Mouse (Mus musculus): Measurements from ENCODE around the gene Gm11627. TPM values are rescaled to one million over a fixed set of nuclear protein-coding genes. Genes with fewer than 3 reads are reported as not detected.
A peak's percentile ranks its signal among the peaks of the same experiment; 100 is the strongest.

The Gm11627 gene
- polyA plus RNA-seq, 1 experiment: 0.59 TPM

DNA sequence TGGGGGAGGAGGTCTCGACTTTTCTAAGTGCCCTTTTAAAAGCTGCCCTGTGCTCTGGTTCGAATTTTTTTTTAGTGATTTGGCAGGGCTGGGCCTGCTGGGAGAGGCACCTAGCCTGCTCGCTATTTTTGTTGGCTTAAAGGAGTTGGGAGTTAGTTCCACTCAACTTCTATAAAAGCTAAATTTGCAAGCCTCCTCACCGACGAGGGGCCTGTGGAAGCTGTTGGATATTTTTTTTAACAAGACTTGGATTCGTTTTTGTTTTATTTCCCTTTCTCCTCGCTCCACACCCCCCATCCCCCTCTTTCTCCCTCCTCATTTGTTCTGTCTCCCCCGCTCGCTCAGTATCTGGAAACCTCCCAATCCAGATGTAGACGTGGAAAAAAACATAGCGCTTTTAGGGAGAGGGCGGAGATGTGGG lies 27.5 kb upstream of the Gm11627 start:
- 33% methylated on average over 12 of the region's 12 CpGs for WGBS
- no peaks in the 10 kb centered on the region for H3K36me3 ChIP-seq (ENCODE audit: control insufficient read depth, insufficient read depth, low read length)
- H3K27me3 ChIP-seq (replicated peaks; ENCODE audit: control insufficient read depth, insufficient read depth, low read length): no peaks in the 10 kb centered on the region; the same call in 1 of the 2 replicates
- no peak for DNase-seq
- no peaks in the 10 kb centered on the region for H3K4me1 ChIP-seq (ENCODE audit: control insufficient read depth, insufficient read depth, low read length)
- H3K4me3 ChIP-seq (ENCODE audit: insufficient read depth, low read depth, low read length): 0 out of 2 replicates have a peak overlapping the region, but pooled peaks have one; percentile 19
- no peak for TF ChIP-seq CTCF (conservative IDR thresholded peaks at IDR 0.05; ENCODE audit: insufficient read depth, insufficient read length, low read depth, low read length)
- no peak for TF ChIP-seq POLR2A (IDR thresholded peaks at IDR 0.05; ENCODE audit: low read depth, low read length)
- no peak overlapping the region for H3K27ac ChIP-seq (ENCODE audit: insufficient read depth, low read depth, low read length)

DNA sequence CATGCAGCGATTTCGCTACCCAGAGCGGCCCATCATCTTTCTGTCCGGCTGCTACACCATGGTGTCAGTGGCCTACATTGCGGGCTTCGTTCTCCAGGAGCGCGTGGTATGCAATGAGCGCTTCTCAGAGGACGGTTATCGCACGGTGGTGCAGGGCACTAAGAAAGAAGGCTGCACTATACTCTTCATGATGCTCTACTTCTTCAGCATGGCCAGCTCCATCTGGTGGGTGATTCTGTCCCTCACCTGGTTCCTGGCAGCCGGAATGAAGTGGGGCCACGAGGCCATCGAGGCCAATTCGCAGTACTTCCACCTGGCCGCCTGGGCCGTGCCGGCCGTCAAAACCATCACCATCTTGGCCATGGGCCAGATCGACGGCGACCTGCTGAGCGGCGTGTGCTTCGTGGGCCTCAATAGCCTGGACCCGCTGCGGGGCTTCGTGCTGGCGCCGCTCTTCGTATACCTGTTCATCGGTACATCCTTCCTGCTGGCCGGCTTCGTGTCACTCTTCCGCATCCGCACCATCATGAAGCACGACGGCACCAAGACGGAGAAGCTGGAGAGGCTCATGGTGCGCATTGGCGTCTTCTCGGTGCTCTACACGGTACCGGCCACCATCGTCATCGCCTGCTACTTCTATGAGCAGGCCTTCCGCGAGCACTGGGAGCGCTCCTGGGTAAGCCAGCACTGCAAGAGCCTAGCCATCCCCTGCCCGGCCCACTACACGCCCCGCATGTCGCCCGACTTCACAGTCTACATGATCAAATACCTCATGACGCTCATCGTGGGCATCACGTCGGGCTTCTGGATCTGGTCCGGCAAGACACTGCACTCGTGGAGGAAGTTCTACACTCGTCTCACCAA lies 26.5 kb upstream of the Gm11627 start:
- Histone ChIP-seq H3K27me3 (replicated peaks; ENCODE audit: control insufficient read depth, insufficient read depth, low read length) (no peaks in the 10 kb centered on the region; the same call in 1 of the 2 replicates), H3K4me3 (ENCODE audit: insufficient read depth, low read depth, low read length) (peak overlapping the region; percentile 88), H3K27ac (ENCODE audit: insufficient read depth, low read depth, low read length) (no peak overlapping the region), H3K36me3 (ENCODE audit: control insufficient read depth, insufficient read depth, low read length) (no peaks in the 10 kb centered on the region), H3K4me1 (ENCODE audit: control insufficient read depth, insufficient read depth, low read length) (no peaks in the 10 kb centered on the region)
- no peak for TF ChIP-seq CTCF (conservative IDR thresholded peaks at IDR 0.05; ENCODE audit: insufficient read depth, insufficient read length, low read depth, low read length)
- TF ChIP-seq POLR2A (IDR thresholded peaks at IDR 0.05; ENCODE audit: low read depth, low read length): no peak
- peak; percentile 3 for DNase-seq
- 17% methylated on average over 62 of the region's 62 CpGs for WGBS

DNA sequence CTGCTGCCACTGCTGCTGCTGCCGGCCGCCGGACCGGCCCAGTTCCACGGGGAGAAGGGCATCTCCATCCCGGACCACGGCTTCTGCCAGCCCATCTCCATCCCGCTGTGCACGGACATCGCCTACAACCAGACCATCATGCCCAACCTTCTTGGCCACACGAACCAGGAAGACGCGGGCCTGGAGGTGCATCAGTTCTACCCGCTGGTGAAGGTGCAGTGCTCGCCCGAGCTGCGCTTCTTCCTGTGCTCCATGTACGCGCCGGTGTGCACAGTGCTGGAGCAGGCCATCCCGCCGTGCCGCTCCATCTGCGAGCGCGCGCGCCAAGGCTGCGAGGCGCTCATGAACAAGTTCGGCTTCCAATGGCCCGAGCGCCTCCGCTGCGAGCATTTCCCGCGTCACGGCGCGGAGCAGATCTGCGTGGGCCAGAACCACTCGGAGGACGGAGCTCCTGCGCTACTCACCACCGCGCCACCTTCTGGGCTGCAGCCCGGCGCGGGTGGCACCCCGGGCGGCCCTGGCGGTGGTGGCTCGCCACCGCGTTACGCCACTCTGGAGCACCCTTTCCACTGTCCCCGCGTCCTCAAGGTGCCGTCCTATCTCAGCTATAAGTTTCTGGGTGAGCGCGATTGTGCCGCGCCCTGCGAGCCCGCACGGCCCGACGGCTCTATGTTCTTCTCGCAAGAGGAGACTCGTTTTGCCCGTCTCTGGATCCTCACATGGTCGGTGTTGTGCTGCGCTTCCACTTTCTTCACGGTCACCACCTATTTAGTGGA lies 25.7 kb upstream of the Gm11627 start:
- H3K36me3 ChIP-seq (ENCODE audit: control insufficient read depth, insufficient read depth, low read length): no peaks in the 10 kb centered on the region
- H3K27ac ChIP-seq (ENCODE audit: insufficient read depth, low read depth, low read length): no peak overlapping the region
- no peak for TF ChIP-seq POLR2A (IDR thresholded peaks at IDR 0.05; ENCODE audit: low read depth, low read length)
- no peak for TF ChIP-seq CTCF (conservative IDR thresholded peaks at IDR 0.05; ENCODE audit: insufficient read depth, insufficient read length, low read depth, low read length)
- H3K4me1 ChIP-seq (ENCODE audit: control insufficient read depth, insufficient read depth, low read length): no peaks in the 10 kb centered on the region
- no peaks in the 10 kb centered on the region; the same call in 1 of the 2 replicates for H3K27me3 ChIP-seq (replicated peaks; ENCODE audit: control insufficient read depth, insufficient read depth, low read length)
- peak; percentile 41 for DNase-seq
- H3K4me3 ChIP-seq (ENCODE audit: insufficient read depth, low read depth, low read length): peak overlapping the region; percentile 88
- WGBS: under 1% methylated on average over 73 of the region's 74 CpGs

DNA sequence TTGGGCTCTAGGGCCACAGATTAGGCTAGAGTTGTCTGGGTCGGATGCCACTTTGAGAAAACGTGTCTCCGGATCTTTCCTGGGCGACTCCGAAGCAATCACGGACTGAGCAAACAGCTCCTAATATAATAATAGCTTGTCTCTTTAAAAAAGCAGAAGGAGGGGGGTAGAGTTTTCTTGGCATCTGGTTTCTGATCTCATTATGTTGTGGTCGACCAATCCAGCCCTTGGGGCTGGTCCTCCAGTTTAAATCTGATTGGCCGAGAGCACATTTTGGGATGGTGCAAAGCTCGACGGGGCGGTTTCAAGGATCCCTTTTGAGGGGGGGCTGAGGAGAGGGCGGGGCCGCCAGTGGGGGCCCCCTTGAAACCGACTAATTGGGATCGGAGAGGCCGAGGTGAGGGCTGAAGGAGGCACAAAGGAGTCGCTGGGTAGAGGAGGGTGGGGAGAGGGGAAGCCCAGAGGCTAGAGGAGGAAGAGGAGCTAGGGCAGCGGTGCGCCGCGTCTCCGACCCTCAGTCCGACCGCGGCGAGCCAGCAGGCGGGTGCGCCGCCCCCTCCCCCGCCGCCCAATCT lies 24.8 kb upstream of the Gm11627 start, which contains the start of gene Fzd2:
Gene Fzd2 (plus strand): TSS at position 387 of the 575 bp plus-strand sequence.
- DNase-seq: peak; percentile 92
- no peak for TF ChIP-seq CTCF (conservative IDR thresholded peaks at IDR 0.05; ENCODE audit: insufficient read depth, insufficient read length, low read depth, low read length)
- no peak for TF ChIP-seq POLR2A (IDR thresholded peaks at IDR 0.05; ENCODE audit: low read depth, low read length)
- H3K27me3 ChIP-seq (replicated peaks; ENCODE audit: control insufficient read depth, insufficient read depth, low read length): no peaks in the 10 kb centered on the region; the same call in 1 of the 2 replicates

DNA sequence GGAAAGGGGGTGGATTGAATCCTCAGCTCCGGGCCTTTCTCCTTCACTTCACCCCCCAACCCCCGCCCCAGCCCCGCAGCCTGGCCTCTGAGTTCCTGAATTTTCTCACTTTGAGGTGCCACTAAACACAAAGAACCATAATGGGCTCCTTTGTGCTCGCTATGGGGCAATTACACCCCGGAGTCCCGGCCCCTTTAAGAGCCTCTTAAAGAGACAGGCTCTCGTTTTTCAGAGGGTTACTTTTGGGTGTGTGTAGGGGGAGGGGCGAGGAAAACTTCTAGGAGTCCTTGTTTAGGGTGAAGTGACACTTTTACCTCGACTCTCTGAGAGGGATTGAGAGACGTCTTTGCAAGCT lies 24.2 kb upstream of the Gm11627 start:
- TF ChIP-seq CTCF (conservative IDR thresholded peaks at IDR 0.05; ENCODE audit: insufficient read depth, insufficient read length, low read depth, low read length): no peak
- no peak for TF ChIP-seq POLR2A (IDR thresholded peaks at IDR 0.05; ENCODE audit: low read depth, low read length)
- under 1% methylated on average over 10 of the region's 10 CpGs for WGBS
- no peaks in the 10 kb centered on the region for H3K36me3 ChIP-seq (ENCODE audit: control insufficient read depth, insufficient read depth, low read length)
- H3K27me3 ChIP-seq (replicated peaks; ENCODE audit: control insufficient read depth, insufficient read depth, low read length): no peaks in the 10 kb centered on the region; the same call in 1 of the 2 replicates
- DNase-seq: peak; percentile 73
- H3K4me1 ChIP-seq (ENCODE audit: control insufficient read depth, insufficient read depth, low read length): no peaks in the 10 kb centered on the region
- H3K27ac ChIP-seq (ENCODE audit: insufficient read depth, low read depth, low read length): peak overlapping the region; percentile 68; the same call in 1 of the 2 replicates
- peak overlapping the region; percentile 73 for H3K4me3 ChIP-seq (ENCODE audit: insufficient read depth, low read depth, low read length)

More for the DNA sequence above, 24.8 kb upstream of the Gm11627 start, which contains the start of gene Fzd2:
- WGBS: under 1% methylated on average over 30 of the region's 31 CpGs
- Histone ChIP-seq H3K4me1 (ENCODE audit: control insufficient read depth, insufficient read depth, low read length) (no peaks in the 10 kb centered on the region), H3K36me3 (ENCODE audit: control insufficient read depth, insufficient read depth, low read length) (no peaks in the 10 kb centered on the region), H3K4me3 (ENCODE audit: insufficient read depth, low read depth, low read length) (peak within 1 kb of the TSS; percentile 88), H3K27ac (ENCODE audit: insufficient read depth, low read depth, low read length) (peak within 1 kb of the TSS; percentile 68; the same call in 1 of the 2 replicates)

DNA sequence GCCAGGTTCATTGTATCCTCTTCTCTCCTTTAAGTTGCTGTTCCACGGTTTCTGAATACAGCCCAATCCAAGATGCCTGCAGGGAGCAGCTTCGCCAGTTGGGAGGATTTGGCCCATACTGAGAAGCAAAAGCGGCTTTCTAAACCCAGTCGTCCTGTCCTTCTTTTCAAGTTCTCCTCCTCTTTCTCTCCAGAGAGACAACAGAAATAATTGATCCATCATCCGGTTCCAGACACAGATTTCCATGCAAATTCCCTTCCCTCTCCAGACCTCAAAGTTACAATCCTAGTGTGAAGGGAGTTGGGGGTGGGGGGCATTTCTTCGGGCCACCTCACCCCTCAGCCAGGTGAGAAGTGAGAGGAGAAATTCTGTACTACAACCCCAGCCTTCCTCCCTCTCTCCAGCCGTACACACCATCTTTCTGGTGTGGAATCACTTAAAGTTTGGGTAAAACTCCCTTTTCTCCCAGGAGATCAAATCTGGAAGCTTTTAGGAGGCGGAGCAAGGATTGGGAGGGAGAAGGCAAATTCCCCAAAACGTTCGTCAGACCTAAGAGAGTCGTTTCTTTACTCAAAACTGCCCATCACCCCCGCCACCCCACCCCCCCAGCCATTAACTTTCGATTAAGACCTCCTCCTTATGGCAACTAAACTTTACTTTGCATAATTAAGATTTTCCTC lies 23.7 kb upstream of the Gm11627 start:
- Histone ChIP-seq H3K36me3 (ENCODE audit: control insufficient read depth, insufficient read depth, low read length) (no peaks in the 10 kb centered on the region), H3K27me3 (replicated peaks; ENCODE audit: control insufficient read depth, insufficient read depth, low read length) (no peaks in the 10 kb centered on the region; the same call in 1 of the 2 replicates), H3K4me1 (ENCODE audit: control insufficient read depth, insufficient read depth, low read length) (no peaks in the 10 kb centered on the region), H3K27ac (ENCODE audit: insufficient read depth, low read depth, low read length) (peak overlapping the region; percentile 14; the same call in 1 of the 2 replicates), H3K4me3 (ENCODE audit: insufficient read depth, low read depth, low read length) (peak overlapping the region; percentile 73)
- no peak for DNase-seq
- WGBS: 13% methylated on average over 13 of the region's 13 CpGs
- no peak for TF ChIP-seq CTCF (conservative IDR thresholded peaks at IDR 0.05; ENCODE audit: insufficient read depth, insufficient read length, low read depth, low read length)
- TF ChIP-seq POLR2A (IDR thresholded peaks at IDR 0.05; ENCODE audit: low read depth, low read length): no peak

Measured in kidney, adult 2 months (tissue).